Comparison of ENCODE assay signal across 7 mouse cellular contexts in genomic region chr9:35198945-35199771, GRCm38 (mm10). TPM values are rescaled to one million over a fixed set of nuclear protein-coding genes. Genes with fewer than 3 reads are reported as not detected.
DNase-seq lines count a peak whose midpoint lies in the region; ATAC-seq and TF ChIP-seq lines count a peak whose summit lies in the region.

No protein-coding gene starts in this region.

- peak overlapping the region; percentile 72 for H3K4me3 ChIP-seq in embryonic facial prominence, embryonic 15.5 days (replicated peaks)
- peak overlapping the region; percentile 61 for H3K4me3 ChIP-seq in intestine, embryonic 14.5 days (ENCODE audit: low read depth, low read length)
- H3K4me3 ChIP-seq in midbrain, postnatal 0 days (ENCODE audit: low read depth, low read length), result peak overlapping the region; percentile 45

- peak; percentile 23 for DNase-seq in ovary, postnatal 14 days (ENCODE audit: low spot score)
- no peak for DNase-seq in ovary, postnatal 36 days (ENCODE audit: low spot score)
- peak; percentile 55 for DNase-seq in intestine, embryonic 14.5 days (ENCODE audit: low spot score)
- peak; percentile 3 for DNase-seq in midbrain, postnatal 0 days (ENCODE audit: low spot score)
- no peak for DNase-seq in thymus, postnatal 25 days
- DNase-seq in spleen, adult 12 weeks (ENCODE audit: low spot score), result no peak

- H3K27me3 ChIP-seq in embryonic facial prominence, embryonic 15.5 days, result no peaks in the 10 kb centered on the region
- H3K27me3 ChIP-seq in intestine, embryonic 14.5 days (replicated peaks; ENCODE audit: control insufficient read depth, insufficient read depth, low read length), result no peaks in the 10 kb centered on the region
- no peaks in the 10 kb centered on the region for H3K27me3 ChIP-seq in midbrain, postnatal 0 days (ENCODE audit: insufficient read depth, low read length)

- H3K9ac ChIP-seq in embryonic facial prominence, embryonic 15.5 days, result peak overlapping the region; percentile 54
- peak overlapping the region; percentile 79 for H3K9ac ChIP-seq in intestine, embryonic 14.5 days (ENCODE audit: low read length)
- H3K9ac ChIP-seq in midbrain, postnatal 0 days (replicated peaks; ENCODE audit: low read length, poor library complexity, severe bottlenecking), result peak overlapping the region; percentile 44

- H3K27ac ChIP-seq in embryonic facial prominence, embryonic 15.5 days (replicated peaks), result peak overlapping the region; percentile 84
- peak overlapping the region; percentile 22; the same call in 1 of the 2 replicates for H3K27ac ChIP-seq in intestine, embryonic 14.5 days (ENCODE audit: low read depth)
- H3K27ac ChIP-seq in midbrain, postnatal 0 days (ENCODE audit: low read depth, low read length), result no peak overlapping the region

- ATAC-seq in embryonic facial prominence, embryonic 15.5 days (ENCODE audit: insufficient number of reproducible peaks, low FRiP score, low TSS enrichment, low read depth), result peak; percentile 62; the same call in 1 of the 2 replicates
- ATAC-seq in intestine, embryonic 14.5 days (replicated peaks; ENCODE audit: low FRiP score, low TSS enrichment, low read depth), result peak; percentile 26
- ATAC-seq in midbrain, postnatal 0 days (ENCODE audit: low FRiP score), result peak; percentile 41

- no peaks in the 10 kb centered on the region; the same call in 1 of the 2 replicates for H3K36me3 ChIP-seq in embryonic facial prominence, embryonic 15.5 days
- no peaks in the 10 kb centered on the region for H3K36me3 ChIP-seq in intestine, embryonic 14.5 days (ENCODE audit: control insufficient read depth, insufficient read depth, low read length)
- no peaks in the 10 kb centered on the region; the same call in 1 of the 2 replicates for H3K36me3 ChIP-seq in midbrain, postnatal 0 days (ENCODE audit: insufficient read depth, low read length)

- H3K9me3 ChIP-seq in embryonic facial prominence, embryonic 15.5 days (replicated peaks), result no peaks in the 10 kb centered on the region
- no peaks in the 10 kb centered on the region for H3K9me3 ChIP-seq in intestine, embryonic 14.5 days (ENCODE audit: control insufficient read depth, low read length)
- H3K9me3 ChIP-seq in midbrain, postnatal 0 days (ENCODE audit: low read length), result no peaks in the 10 kb centered on the region

- 23% methylated on average over 18 of the region's 18 CpGs for WGBS in embryonic facial prominence, embryonic 15.5 days
- WGBS in intestine, embryonic 14.5 days, result 24% methylated on average over 18 of the region's 18 CpGs
- WGBS in midbrain, postnatal 0 days, result 26% methylated on average over 18 of the region's 18 CpGs

- peak overlapping the region; percentile 69 for H3K4me2 ChIP-seq in embryonic facial prominence, embryonic 15.5 days (replicated peaks)
- H3K4me2 ChIP-seq in intestine, embryonic 14.5 days (ENCODE audit: low read length), result peak overlapping the region; percentile 85
- peak overlapping the region; percentile 87 for H3K4me2 ChIP-seq in midbrain, postnatal 0 days (ENCODE audit: low read depth, low read length, poor library complexity, severe bottlenecking)

- TF ChIP-seq CTCF in midbrain, postnatal 0 days (IDR thresholded peaks at IDR 0.05), result no peak

- peaks cover 12% of the 10 kb centered on the region for H3K4me1 ChIP-seq in embryonic facial prominence, embryonic 15.5 days
- peaks cover 8% of the 10 kb centered on the region for H3K4me1 ChIP-seq in intestine, embryonic 14.5 days (replicated peaks; ENCODE audit: control insufficient read depth, insufficient read depth, low read length)
- peaks cover 7% of the 10 kb centered on the region; the same call in 1 of the 2 replicates for H3K4me1 ChIP-seq in midbrain, postnatal 0 days (ENCODE audit: insufficient read depth, low read length)

RNA-seq across cellular contexts. Expression of gene Srpr, which starts 0.8 kb away (rescaled TPM):
- 145 and 157 TPM in 2 replicates for polyA plus RNA-seq in embryonic facial prominence, embryonic 15.5 days (2015; fragmentation: Nextera tagmentation; extraction: Ambion mirVana)
- polyA plus RNA-seq in intestine, embryonic 14.5 days (2014; fragmentation: Nextera tagmentation; extraction: Ambion mirVana), result 132 TPM in 2 replicates
- 39.6 and 43.2 TPM in 2 replicates for total RNA-seq in midbrain, postnatal 0 days (2014; rRNA removed)
- 61.0 and 63.0 TPM in 2 replicates for polyA plus RNA-seq in midbrain, postnatal 0 days (2015; fragmentation: Nextera tagmentation; extraction: Ambion mirVana)

RNA-seq across cellular contexts. Expression of gene Tirap, which starts 0.9 kb away (rescaled TPM):
- polyA plus RNA-seq in embryonic facial prominence, embryonic 15.5 days (2015; fragmentation: Nextera tagmentation; extraction: Ambion mirVana), result 10.7 and 12.3 TPM in 2 replicates
- 13.8 and 14.1 TPM in 2 replicates for polyA plus RNA-seq in intestine, embryonic 14.5 days (2014; fragmentation: Nextera tagmentation; extraction: Ambion mirVana)
- 2.6 and 4.3 TPM in 2 replicates for total RNA-seq in midbrain, postnatal 0 days (2014; rRNA removed)
- 2.7 and 3.4 TPM in 2 replicates for polyA plus RNA-seq in midbrain, postnatal 0 days (2015; fragmentation: Nextera tagmentation; extraction: Ambion mirVana)

RNA-seq across cellular contexts. Expression of gene Foxred1, which starts 11.7 kb away (rescaled TPM):
- 36.4 and 40.8 TPM in 2 replicates for polyA plus RNA-seq in embryonic facial prominence, embryonic 15.5 days (2015; fragmentation: Nextera tagmentation; extraction: Ambion mirVana)
- 39.9 and 40.9 TPM in 2 replicates for polyA plus RNA-seq in intestine, embryonic 14.5 days (2014; fragmentation: Nextera tagmentation; extraction: Ambion mirVana)
- 36.3 and 39.8 TPM in 2 replicates for total RNA-seq in midbrain, postnatal 0 days (2014; rRNA removed)
- 46.5 and 47.0 TPM in 2 replicates for polyA plus RNA-seq in midbrain, postnatal 0 days (2015; fragmentation: Nextera tagmentation; extraction: Ambion mirVana)

RNA-seq across cellular contexts. Expression of gene Dcps, which starts 23.3 kb away (rescaled TPM):
- polyA plus RNA-seq in embryonic facial prominence, embryonic 15.5 days (2015; fragmentation: Nextera tagmentation; extraction: Ambion mirVana), result 63.7 and 70.0 TPM in 2 replicates
- 85.7 and 94.1 TPM in 2 replicates for polyA plus RNA-seq in intestine, embryonic 14.5 days (2014; fragmentation: Nextera tagmentation; extraction: Ambion mirVana)
- 39.6 and 41.4 TPM in 2 replicates for total RNA-seq in midbrain, postnatal 0 days (2014; rRNA removed)
- 56.5 and 58.4 TPM in 2 replicates for polyA plus RNA-seq in midbrain, postnatal 0 days (2015; fragmentation: Nextera tagmentation; extraction: Ambion mirVana)

Comparison
In these comparisons a context has a peak if more than half of its experiments do, and no peak if none do; other contexts are left out.
1. DNase-seq: peak in ovary, postnatal 14 days (single experiment), intestine, embryonic 14.5 days (single experiment) and midbrain, postnatal 0 days (single experiment); none in ovary, postnatal 36 days (single experiment), thymus, postnatal 25 days (single experiment) and spleen, adult 12 weeks (single experiment).
2. Peak in every context shown above with its lines, with median percentiles within 50 percentile points of each other: ATAC-seq, H3K4me2 ChIP-seq, H3K4me3 ChIP-seq and H3K9ac ChIP-seq.